Mouse (Mus musculus) CD4-positive helper T cell, adult 2 months (primary cell): ENCODE results near the gene Angel1.

Source experiments
- DNase-seq: peaks from one replicate; pipeline ENCODE4 v3.0.0-alpha.2; 2012; ENCODE audit warnings: low read depth, missing footprints, low spot score

The Angel1 gene

DNA sequence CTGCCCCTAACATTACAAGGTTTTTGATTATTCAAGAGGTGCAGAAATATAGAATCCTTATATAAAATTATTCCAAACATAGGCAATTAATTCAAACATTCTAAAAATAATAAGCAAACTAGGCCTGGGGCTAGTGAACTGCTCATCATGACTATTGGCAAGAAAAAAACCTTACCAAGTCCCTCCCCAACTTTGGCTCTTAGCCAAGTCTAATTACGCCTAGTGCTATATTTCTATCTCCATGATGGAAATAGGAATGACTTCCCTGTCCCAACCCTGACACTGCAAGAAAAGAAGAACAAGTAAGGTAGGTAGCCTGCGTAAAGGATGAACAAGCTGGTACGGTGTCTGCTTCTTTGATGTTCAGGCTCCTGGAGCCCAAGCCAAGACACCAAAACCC is 23.6 kb downstream of the Angel1 start:
- DNase-seq = no peak

DNA sequence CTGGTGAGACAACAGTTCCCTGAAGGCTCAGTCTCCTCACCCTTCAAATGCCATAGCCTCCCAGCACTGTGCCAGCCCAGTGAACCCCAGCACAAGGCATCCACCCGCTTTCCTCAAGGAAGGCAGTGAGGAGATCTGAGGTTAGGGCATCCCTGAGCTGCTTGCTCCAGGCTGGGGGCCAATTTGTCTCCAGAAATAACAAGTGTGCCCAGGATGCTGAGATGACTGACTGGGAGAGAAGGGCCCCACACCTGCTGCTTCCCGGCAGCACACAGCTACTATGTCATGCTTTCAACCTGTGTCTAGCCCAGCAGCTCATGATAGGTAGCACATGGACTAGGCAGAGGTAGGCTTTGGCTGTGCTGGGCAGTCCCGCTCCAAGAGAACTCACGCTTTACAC is 24.8 kb downstream of the Angel1 start:
- DNase-seq = no peak

DNA sequence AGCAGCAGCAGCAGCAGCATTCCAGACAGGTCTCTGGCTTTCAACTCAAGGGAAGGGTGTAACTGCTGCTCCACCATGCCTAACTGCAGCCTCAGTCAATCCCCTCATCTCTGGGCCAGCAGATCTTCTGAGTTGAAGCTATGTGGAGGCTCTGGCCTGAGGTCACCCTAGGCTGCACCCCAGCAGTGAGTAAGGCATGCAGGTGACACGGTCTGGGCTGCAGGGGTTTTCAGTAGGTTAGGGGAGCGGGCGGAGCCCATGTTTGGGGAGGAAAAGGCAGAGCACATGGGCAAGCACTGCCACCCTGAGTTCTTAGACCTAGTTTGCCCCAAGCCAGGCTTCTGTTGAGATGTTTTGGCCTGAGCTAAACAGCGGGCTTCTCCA is 25.3 kb downstream of the Angel1 start:
- DNase-seq = no peak

DNA sequence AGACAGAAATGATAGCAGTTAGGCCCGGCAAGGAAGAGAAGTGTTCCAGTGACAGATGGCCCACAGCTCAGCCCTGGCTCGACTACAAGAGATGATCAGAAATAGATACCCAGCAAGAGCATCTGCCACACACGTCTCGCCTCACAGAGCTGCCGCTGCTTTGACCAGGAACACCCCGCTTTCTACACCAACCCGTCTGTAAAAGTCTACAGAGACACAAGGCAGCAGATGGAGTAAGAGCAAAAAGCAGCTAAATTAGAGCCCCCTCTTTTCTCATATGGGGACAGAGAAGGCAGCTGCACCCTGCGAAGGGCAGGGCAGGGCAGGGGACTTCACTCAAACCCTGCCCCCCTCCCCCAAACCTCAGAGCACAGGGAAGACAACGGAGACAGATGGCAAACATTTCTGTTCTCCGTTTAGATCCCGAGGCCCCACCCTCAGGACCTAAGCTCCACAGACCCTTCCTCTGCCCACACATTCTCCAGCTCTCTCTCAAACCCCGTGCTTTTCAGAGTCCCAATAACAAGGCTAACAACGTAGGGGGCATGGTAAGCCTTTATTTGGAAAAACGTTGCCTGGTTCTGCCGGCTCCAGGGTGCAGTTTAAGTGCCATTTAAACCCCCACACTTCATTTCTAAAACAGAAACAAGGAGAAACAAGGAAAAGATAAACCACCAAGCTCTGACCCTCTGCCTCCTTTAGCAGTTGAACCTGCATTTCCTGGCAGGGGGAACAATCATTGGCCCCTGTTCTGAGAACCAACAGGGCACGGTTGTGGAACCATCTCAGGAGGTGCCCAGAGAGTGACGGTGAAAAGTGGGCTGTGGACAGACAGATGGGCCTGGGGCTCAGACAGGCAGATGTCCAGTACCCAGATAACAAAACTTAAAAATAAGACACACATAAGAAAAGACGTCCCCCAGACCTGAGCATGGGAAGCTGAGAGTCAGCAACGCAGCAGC is 26.0 kb downstream of the Angel1 start:
- DNase-seq = no peak

DNA sequence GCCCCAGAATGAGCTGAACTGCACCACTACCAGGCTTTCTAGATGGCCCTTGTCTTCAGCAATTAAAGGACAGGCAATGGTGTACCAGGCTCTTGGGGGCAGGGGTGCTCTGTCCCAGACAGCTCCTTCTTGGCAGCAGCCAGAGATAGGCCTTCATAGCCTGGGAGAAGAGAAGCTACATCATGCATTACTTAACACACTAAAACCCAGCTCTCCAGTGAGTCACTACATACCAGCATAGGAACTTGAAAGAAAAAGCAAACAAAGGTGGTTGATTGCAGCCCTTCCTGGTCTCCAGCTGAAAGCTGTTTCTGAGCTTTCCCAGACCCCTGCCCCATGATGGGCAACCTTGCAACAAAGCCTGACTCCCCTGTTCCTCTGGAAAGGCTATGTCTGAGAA is 27.7 kb downstream of the Angel1 start:
- DNase-seq = no peak

DNA sequence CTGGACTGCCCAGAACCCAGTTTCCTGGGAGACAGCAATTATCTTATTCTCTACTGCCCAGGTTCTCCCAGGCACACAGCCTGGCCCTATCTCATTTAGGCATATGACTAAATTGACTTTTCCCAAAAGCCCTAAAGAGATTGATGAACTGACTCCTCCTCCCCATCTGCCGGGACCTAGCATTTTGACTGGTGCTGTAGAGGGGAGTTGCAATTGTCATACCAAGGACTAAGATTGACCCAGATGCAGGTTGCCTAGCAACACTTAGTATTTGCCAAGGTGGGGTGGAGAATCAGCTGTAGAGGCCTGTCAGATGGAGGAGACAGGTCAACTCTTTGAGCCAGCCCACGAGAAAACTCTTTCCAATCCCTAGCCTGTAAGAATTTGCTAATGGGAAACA is 28.3 kb downstream of the Angel1 start:
- no peak for DNase-seq

DNA sequence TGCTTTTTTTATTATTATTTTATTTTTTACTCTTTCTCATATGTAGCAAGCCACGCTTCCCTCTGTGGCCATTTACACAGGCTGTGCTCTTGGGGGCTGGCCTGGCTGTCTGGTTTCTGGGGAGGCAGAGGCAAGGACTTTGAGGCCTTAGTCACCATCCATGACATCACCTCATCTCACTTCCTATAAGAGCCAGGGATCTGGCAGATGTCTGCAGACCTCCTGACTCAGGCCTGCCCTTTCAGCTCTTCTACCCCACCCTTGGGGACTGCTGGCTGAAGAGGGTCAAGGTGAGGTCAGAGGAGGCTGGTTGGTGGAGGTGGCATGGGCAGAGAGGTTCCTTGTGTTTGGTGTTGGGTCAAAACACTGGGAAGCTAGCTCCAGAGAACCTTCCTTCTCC is 31.8 kb downstream of the Angel1 start:
- DNase-seq = no peak

DNA sequence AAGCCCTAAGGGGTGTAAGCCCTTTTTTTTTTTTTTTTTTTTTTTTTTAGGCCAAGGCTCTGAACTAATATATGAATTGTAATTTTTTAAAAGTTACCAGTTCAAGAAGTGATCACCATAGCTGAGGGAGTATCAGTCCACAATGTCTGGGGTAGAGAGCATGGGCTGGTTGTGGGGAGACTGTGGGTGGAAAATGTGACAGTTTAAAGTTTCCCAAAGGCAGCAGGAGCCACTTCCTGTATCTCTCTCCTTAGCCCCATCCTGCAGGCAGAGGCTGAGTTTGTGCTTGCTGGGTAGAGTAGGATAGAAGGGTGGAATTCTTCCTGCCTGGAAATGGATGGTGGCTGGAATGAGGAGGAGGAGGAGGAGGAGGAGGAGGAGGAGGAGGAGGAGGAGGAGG is 32.9 kb downstream of the Angel1 start:
- peak; percentile 46 for DNase-seq

DNA sequence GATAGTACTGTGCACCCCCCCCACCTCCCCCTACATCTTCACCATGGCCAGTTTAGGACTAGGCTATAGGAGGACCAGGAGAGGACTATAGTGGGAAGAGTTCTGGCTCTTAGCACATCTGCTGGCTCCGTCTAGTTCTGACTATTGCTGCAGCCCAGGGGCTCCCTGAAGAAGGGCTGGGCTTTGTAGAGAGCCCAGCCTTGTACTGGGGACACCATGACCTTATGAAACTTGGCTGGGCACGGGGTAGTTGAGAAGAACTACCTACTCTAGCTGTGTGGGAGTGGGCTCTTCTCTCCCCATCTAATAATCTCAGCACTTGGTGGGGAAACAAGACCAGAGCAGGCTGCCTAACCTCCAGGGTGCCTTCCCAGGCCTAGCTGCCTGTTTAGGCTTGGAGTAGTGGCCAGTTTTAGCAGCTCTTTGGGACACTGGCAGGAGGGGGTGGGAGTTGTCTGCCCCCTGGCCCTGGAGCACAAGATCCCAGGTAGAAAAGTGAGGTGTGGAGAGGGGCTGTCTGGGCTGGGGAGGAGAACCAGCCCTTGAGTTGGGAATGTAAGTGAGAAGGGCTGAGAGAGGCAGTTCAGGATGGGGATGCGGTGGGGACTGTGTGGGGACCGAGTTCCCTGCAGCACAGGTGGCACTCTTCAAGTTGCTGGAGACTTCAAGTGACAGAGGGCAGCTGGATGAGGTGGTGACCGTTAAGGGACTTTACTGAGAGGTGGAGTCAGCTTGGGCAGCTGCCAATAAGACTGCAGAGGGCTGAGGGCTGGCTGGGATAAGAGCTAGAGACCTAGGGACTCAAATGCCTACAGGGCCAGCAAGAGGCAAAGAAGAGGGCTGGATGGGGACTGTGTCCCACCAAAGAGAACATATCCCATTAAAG is 33.5 kb downstream of the Angel1 start:
- DNase-seq = no peak

DNA sequence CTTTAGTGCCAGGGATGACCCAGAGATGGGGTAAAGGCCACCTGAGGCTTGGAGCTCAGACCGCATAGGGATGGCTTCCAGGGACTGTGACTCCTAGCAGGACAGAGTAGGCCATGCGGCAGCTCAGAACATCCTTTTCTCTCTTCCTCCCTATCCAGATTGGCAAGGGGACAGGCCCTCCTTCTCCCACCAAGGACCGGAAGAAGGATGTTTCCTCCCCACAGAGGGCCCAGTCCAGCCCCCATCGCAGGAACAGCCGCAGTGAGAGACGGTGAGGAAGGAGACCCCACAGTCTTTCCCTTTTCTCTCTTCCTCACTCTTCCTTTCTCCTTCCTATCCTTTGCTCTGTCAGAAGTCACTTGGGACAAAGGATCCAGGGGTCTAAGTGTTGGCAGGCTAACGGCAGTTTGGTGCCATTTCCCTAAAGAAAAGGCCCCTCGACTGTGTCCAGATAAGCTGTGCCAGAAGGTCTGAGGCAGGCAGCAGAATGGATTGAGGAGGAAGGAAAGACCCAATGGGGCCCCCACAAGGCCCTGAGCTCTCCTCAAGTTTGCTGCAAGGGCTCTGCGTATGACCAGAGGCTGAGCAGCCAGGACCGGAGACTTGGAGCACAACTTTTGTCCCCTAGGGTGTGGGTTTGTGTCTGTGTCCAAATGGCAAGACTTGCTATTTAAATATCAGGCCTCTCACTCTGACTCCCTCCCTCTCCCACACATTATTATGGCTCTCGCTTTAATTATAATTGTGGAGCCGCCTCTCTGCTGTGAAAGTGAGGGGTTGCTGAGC is 35.4 kb downstream of the Angel1 start:
- no peak for DNase-seq

DNA sequence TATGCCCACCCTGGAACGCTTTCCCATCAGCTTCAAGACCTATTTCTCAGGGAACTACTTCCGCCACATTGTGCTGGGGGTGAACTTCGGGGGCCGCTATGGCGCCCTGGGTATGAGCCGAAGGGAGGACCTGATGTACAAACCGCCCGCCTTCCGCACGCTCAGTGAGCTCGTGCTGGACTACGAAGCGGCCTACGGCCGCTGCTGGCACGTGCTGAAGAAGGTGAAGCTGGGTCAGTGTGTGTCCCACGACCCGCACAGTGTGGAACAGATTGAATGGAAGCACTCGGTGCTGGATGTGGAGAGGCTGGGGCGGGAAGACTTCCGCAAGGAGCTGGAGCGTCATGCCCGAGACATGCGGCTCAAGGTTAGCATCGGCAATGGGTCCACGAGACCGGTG is 37.3 kb downstream of the Angel1 start:
- DNase-seq = no peak

DNA sequence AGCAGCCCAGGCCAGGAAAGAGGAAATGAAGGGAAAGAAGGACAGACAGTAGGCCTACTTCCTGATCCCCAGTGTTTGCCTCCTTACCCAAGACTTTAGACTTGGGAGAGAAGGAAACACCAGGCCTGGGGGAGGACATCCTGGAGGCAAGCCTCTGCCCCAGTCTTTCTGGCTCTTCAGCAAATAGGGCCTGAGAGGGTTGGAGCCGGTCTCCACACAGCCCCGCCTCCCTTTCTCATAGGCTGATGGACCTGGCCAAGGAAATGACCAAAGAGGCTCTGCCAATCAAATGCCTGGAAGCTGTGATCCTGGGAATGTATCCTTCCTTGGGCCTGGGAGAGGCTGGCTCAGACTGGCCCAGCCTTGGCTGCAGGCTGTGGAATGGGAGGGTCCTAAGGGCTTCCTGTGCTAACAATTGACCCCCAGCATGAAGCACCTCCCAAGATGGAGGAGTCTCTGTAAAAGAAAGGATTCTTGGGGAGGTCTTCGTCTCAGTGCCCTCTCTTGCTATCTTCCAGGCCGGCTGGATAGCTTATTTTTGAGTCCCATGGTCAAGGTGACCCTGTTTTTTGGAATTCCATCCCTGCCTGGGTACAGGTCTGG is 38.2 kb downstream of the Angel1 start:
- DNase-seq = no peak

DNA sequence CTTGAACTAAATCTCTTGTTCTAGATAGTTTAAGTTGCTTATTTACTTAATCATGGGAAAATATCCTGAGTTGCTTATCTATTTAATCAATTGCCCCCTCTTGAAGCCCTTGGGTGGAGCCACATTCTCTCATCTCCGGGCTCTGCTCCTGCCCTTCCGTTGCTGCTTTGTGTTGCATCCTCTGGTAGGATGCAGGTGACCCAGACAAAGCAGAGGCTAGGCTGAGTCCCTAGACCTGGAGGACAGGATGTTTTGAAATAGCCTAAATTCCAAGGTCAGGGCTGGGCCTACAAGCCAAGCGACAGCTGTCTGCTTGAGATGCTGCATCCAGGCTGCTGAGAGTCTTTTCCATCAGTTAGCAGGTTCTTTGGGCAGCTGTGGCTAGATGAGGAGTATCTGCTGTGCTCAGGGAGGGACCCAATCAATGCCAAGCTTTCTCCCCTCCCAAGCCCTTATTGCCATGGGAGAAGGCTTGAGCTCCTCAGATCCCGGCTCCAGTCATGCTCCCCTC is 38.8 kb downstream of the Angel1 start:
- DNase-seq = no peak

DNA sequence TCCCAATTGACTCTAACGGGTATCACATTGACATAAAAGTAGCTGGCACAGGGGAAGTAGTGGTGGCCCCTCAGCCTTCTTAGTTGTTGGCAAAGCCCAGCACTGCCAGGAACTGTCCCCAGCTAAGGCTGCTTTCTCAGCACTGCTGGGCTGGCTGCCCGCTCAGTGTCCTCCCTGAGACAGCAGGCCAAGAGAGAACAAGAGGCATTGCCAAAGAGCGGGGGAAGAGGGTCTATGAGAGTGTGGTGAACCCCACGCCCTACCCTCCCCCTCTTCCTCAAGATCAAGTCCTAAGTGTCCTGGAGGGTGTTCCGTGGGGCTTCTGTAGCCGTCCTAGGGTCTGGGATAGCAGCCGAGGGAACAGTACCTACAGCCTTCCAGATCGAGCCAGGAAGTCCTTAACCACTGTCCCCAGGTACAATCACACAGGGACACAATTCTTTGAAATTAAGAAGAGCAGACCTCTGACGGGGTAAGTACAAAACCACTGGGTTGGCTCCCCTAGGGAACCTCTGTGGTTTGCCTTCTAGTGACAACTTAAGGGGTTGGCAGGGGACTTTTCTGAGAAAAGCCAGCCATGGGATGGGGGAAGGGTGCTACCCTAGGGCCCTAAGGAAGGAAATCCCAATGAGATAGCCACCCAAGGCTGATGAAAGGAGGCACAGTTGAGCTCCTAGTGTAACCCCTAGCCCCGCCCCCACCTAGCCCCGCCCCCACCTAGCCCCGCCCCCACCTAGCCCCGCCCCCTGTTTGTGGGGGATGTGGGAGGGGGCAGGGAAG is 39.5 kb downstream of the Angel1 start:
- DNase-seq = peak; percentile 46

DNA sequence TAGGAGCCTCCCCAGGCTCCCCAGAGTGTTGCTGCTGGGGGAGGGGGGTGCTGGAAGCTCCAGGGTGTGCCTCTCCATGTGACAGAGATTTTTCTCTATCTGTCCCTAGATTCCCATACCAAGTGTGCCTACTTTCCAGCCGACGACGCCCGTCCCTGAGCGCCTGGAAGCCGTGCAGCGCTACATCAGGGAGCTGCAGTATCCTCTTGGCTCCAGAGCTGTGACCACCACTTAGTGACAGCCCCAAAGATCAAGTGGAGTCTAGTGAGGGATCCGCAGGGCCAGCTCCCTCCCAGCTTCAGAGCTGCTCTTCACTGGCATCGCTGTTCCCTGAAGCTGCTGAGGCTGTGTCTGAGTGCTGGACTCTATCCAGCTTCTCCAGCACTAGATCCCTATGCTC is 41.0 kb downstream of the Angel1 start:
- DNase-seq = no peak

DNA sequence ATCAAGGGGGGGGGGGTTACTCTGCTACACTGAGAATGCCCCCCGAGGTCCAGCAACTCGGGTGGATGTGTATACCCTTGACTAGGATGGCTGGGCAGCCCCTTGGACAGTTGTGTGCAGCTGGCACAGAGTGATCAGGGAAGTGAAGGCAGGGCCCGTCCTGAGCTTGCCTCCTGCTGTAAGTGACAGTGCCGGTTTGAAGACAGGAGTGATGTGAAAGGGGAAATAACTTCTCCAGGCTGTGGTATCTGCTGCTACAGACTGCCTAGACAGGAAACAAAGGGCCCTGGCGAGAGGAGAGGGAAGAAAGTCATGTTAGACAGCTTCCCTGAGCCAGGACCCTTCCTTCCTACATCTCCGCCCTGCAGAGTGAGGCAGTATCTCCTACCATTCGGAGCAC is 42.6 kb downstream of the Angel1 start:
- DNase-seq = no peak

DNA sequence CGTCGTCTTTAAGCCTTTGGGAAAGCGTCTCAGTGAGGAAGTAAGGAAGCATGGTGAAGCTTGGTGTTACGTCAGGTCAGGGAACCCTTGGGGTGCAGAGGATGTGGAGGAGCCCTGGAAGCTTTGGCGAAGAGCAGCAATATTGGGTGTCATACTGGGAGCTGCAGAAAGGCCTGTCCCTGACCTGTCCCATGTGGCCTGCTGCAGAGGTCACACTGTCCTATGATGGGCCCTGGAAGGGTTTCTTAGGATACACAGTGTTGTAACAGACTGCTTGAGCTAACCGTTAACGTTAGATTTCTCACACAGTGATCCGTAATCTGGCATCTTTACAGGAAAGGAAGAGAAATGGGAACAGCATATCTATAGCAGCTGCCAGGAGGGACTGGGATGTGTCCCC is 44.1 kb downstream of the Angel1 start:
- DNase-seq = no peak

DNA sequence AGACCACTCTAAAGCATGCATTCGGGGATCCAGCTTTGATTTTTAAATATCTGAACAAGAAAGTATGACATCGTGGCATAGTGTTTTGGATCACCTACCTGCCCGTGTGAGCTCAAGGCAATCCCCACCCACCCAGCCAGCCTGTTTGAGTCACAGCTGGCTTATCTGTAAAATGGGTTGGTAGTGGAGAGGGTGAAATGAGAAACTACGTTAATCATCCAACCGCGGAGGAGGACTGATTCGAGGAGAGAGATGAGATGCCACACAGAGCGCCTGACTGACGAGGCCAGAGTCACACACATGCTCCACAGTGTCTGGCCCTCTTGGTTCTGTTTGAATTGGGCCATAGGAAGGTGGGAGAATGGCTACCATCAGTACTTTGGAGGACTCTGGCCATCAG is 44.6 kb downstream of the Angel1 start:
- no peak for DNase-seq

DNA sequence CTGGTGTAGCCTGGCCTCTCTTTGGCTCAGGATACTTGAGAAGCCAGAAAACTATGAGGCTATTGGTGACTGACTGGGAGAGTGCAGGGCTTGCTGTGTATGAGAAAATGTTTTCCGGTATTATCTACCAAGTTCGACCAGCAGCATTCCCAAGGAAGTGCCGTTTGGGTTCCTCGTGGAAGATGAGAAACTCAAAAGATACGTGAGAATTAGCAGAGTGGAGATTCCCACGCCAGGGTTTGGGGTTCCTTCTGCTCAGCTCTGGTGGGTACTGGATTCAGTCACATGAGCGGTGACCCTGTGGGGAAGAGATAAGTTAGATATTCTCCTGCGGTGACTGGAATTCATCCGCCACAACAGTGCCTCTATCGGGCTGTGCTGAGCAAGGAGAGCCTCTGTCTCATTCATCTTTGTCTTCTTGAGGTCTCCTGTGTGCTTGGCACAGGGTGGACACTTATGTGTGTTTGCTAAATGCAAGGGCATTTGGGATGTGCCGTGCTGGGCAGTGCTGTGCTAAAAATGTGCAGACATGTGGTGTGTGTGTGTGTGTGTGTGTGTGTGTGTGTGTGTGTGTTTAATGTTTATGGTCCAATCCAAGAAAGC is 45.6 kb downstream of the Angel1 start:
- DNase-seq = no peak

DNA sequence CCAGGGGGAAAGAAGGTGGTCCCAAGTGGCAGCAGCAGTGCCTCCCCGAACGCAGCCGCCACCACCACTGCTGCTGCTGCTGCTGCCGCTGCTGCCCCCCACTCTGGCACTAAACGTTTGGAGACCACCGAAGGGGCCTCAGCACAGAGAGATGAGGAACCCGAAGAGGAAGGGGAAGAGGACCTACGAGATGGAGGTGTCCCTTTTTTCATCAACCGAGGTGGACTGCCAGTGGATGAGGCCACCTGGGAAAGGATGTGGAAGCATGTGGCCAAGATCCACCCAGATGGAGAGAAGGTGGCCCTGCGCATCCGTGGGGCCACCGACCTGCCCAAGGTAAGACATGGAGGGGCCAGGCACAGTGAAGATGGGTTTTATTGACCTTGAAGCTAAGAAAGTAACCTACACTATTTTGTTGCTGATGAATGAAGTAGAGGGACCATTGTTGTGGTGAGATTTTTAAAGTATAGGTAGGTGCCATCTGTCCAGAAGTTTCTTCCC is 46.2 kb downstream of the Angel1 start:
- DNase-seq = no peak
